Mouse (Mus musculus): ENCODE data around the gene Prdm16. TPM values are rescaled to one million over a fixed set of nuclear protein-coding genes. Genes with fewer than 3 reads are reported as not detected.

Gene Prdm16
- total and polyA plus RNA-seq, 3 experiments = not detected

- H3K9ac ChIP-seq (ENCODE audit: insufficient read depth, low read depth) = no peak overlapping the region
- H3K4me2 ChIP-seq (ENCODE audit: insufficient read depth, low read depth, poor library complexity, severe bottlenecking) = no peak overlapping the region
- dilution Hi-C loops (cut with MboI; ENCODE audit: extremely low pct_ligation_motif_present, extremely low pct_unique_long_range_greater_than_20kb, low sequenced_read_pairs) = no loop called here
- DNase-seq (ENCODE audit: extremely low read depth) = no peak
- H3K9me3 ChIP-seq (replicated peaks; ENCODE audit: low read length) = peaks cover 93% of the 10 kb centered on the region
- H3K27ac ChIP-seq (ENCODE audit: insufficient read depth, low read depth) = no peak overlapping the region
- TF ChIP-seq POLR2A (IDR thresholded peaks at IDR 0.05; ENCODE audit: low read depth, low read length) (no peak), ZC3H11A (IDR thresholded peaks at IDR 0.05; ENCODE audit: low read depth, low read length) (no peak), MAFK (IDR thresholded peaks at IDR 0.05; ENCODE audit: insufficient replicate concordance, low read length) (no peak), E2F4 (IDR thresholded peaks at IDR 0.05; ENCODE audit: insufficient replicate concordance, low read depth, low read length) (no peak), MAZ (IDR thresholded peaks at IDR 0.05; ENCODE audit: low read depth, low read length) (no peak), RCOR1 (conservative IDR thresholded peaks at IDR 0.05; ENCODE audit: low read depth, low read length) (no peak), POLR2AphosphoS2 (IDR thresholded peaks at IDR 0.05; ENCODE audit: low read depth, low read length) (no peak), MAX (IDR thresholded peaks at IDR 0.05; ENCODE audit: low read length) (no peak), USF2 (conservative IDR thresholded peaks at IDR 0.05; ENCODE audit: low read depth, low read length) (no peak)
- H3K4me1 ChIP-seq (ENCODE audit: control insufficient read depth in 1 of 2, insufficient read depth in 2 of 2) = no peaks in the 10 kb centered on the region
- in situ Hi-C loops (cut with MboI; ENCODE audit: low pct_ligation_motif_present, low pct_unique_long_range_greater_than_20kb, low sequenced_read_pairs) = no loop called here
- H3K27me3 ChIP-seq (replicated peaks) = no peaks in the 10 kb centered on the region
- H3K79me2 ChIP-seq (replicated peaks; ENCODE audit: control insufficient read depth, extremely low read depth, insufficient read depth, poor library complexity, severe bottlenecking) = no peaks in the 10 kb centered on the region
- no peaks in the 10 kb centered on the region for H3K36me3 ChIP-seq (replicated peaks in 1 of 2; ENCODE audit: control insufficient read depth in 1 of 2, insufficient read depth in 1 of 2, low read length in 1 of 2)
- H3K4me3 ChIP-seq (replicated peaks in 1 of 3; ENCODE audit: low read depth in 2 of 3, low read length in 2 of 3, poor library complexity in 1 of 3) = no peak overlapping the region
Observed at GRCm38 (mm10) chr4:154671232-154671912, 34.7 kb upstream of the Prdm16 start.

GRCm38 (mm10) chr4:154667767-154668166 is 31.1 kb upstream of the Prdm16 start, which contains the start of gene Actrt2:
Gene Actrt2 (minus strand): TSS chr4:154667867.
- Histone ChIP-seq H3K9me3 (replicated peaks; ENCODE audit: low read length) (peaks cover 94% of the 10 kb centered on the region), H3K4me1 (ENCODE audit: control insufficient read depth in 1 of 2, insufficient read depth in 2 of 2) (no peaks in the 10 kb centered on the region), H3K4me2 (ENCODE audit: insufficient read depth, low read depth, poor library complexity, severe bottlenecking) (no peak within 1 kb of the TSS), H3K9ac (ENCODE audit: insufficient read depth, low read depth) (no peak within 1 kb of the TSS), H3K36me3 (replicated peaks in 1 of 2; ENCODE audit: control insufficient read depth in 1 of 2, insufficient read depth in 1 of 2, low read length in 1 of 2) (no peaks in the 10 kb centered on the region), H3K27ac (ENCODE audit: insufficient read depth, low read depth) (no peak within 1 kb of the TSS), H3K27me3 (replicated peaks) (no peaks in the 10 kb centered on the region), H3K79me2 (replicated peaks; ENCODE audit: control insufficient read depth, extremely low read depth, insufficient read depth, poor library complexity, severe bottlenecking) (no peaks in the 10 kb centered on the region), H3K4me3 (replicated peaks in 1 of 3; ENCODE audit: low read depth in 2 of 3, low read length in 2 of 3, poor library complexity in 1 of 3) (no peak within 1 kb of the TSS)
- TF ChIP-seq EP300 (IDR thresholded peaks at IDR 0.05; ENCODE audit: low read length) = no peak
- TF ChIP-seq ELF1 (IDR thresholded peaks at IDR 0.05; ENCODE audit: low read depth, low read length) = no peak
- no peak for TF ChIP-seq ZNF384 (IDR thresholded peaks at IDR 0.05; ENCODE audit: low read depth, low read length)
- TF ChIP-seq GABPA (IDR thresholded peaks at IDR 0.05; ENCODE audit: insufficient replicate concordance, low read depth, low read length) = no peak
- TF ChIP-seq E2F4 (IDR thresholded peaks at IDR 0.05; ENCODE audit: insufficient replicate concordance, low read depth, low read length) = no peak
- TF ChIP-seq IRF4 (IDR thresholded peaks at IDR 0.05; ENCODE audit: low read depth, low read length) = no peak
- TF ChIP-seq USF1 (IDR thresholded peaks at IDR 0.05; ENCODE audit: low read depth, low read length) = no peak
- TF ChIP-seq KAT2A (IDR thresholded peaks at IDR 0.05; ENCODE audit: insufficient replicate concordance, low read length) = no peak
- TF ChIP-seq MEF2A (IDR thresholded peaks at IDR 0.05; ENCODE audit: borderline replicate concordance, low read depth, low read length) = no peak
- TF ChIP-seq SMC3 (IDR thresholded peaks at IDR 0.05; ENCODE audit: low read depth, low read length) = no peak
- TF ChIP-seq JUN (IDR thresholded peaks at IDR 0.05; ENCODE audit: insufficient read depth, low read depth, low read length) = no peak
- TF ChIP-seq ETS1 (conservative IDR thresholded peaks at IDR 0.05; ENCODE audit: low read depth, low read length) = no peak
- TF ChIP-seq PAX5 (IDR thresholded peaks at IDR 0.05; ENCODE audit: low read length) = no peak
- TF ChIP-seq ZC3H11A (IDR thresholded peaks at IDR 0.05; ENCODE audit: low read depth, low read length) = no peak
- no peak for TF ChIP-seq TBP (conservative IDR thresholded peaks at IDR 0.05; ENCODE audit: low read depth, low read length)
- TF ChIP-seq JUND (conservative IDR thresholded peaks at IDR 0.05; ENCODE audit: low read depth, low read length) = no peak
- dilution Hi-C loops (cut with MboI; ENCODE audit: extremely low pct_ligation_motif_present, extremely low pct_unique_long_range_greater_than_20kb, low sequenced_read_pairs) = no loop called here
- DNase-seq (ENCODE audit: extremely low read depth) = no peak
- in situ Hi-C loops (cut with MboI; ENCODE audit: low pct_ligation_motif_present, low pct_unique_long_range_greater_than_20kb, low sequenced_read_pairs) = no loop called here
